Mouse (Mus musculus) intestine, embryonic 14.5 days (tissue): ENCODE measurements around the gene Sptbn2. TPM values are rescaled to one million over a fixed set of nuclear protein-coding genes. Genes with fewer than 3 reads are reported as not detected.
A peak's percentile ranks its signal among the peaks of the same experiment; 100 is the strongest.

Experiments used
- ATAC-seq: fragments of 200-750 bp; cut with Nextera tagmentation; replicated peaks from 2 replicates; pipeline ENCODE4 v1.8.0; 2017; ENCODE audit warnings: low read depth, moderate number of reproducible peaks, moderate TSS enrichment, moderate library complexity; ENCODE audit not compliant: low FRiP score, low TSS enrichment
- DNase-seq: peaks from one replicate; pipeline ENCODE4 v3.0.0-alpha.2; 2018; ENCODE audit warnings: low spot score
- H3K27ac ChIP-seq: fragments of 300-500 bp; sonication (generic); 2 replicates; pipeline ENCODE4 v1.5.1; 2014; ENCODE audit warnings: low read depth, mild to moderate bottlenecking, control low read depth
- H3K27me3 ChIP-seq: fragments of 300-500 bp; sonication (generic); replicated peaks from 2 replicates; pipeline ENCODE4 v1.6.1; 2014; ENCODE audit warnings: low read length, control low read depth; ENCODE audit not compliant: control insufficient read depth, insufficient read depth
- H3K36me3 ChIP-seq: fragments of 300-500 bp; sonication (generic); 2 replicates; pipeline ENCODE4 v1.6.1; 2014; ENCODE audit warnings: low read length, control low read depth; ENCODE audit not compliant: control insufficient read depth, insufficient read depth
- H3K4me1 ChIP-seq: fragments of 300-500 bp; sonication (generic); replicated peaks from 2 replicates; pipeline ENCODE4 v1.6.1; 2014; ENCODE audit warnings: low read length, control low read depth, mixed read lengths; ENCODE audit not compliant: control insufficient read depth, insufficient read depth
- H3K4me2 ChIP-seq: fragments of 300-500 bp; sonication (generic); 2 replicates; pipeline ENCODE4 v1.6.1; 2014; ENCODE audit warnings: low read length
- H3K4me3 ChIP-seq: fragments of 300-500 bp; sonication (generic); 2 replicates; pipeline ENCODE4 v1.5.1; 2014; ENCODE audit warnings: low read depth, low read length, control low read depth, mixed read lengths
- H3K9ac ChIP-seq: fragments of 300-500 bp; sonication (generic); 2 replicates; pipeline ENCODE4 v1.6.1; 2014; ENCODE audit warnings: mild to moderate bottlenecking, low read length
- H3K9me3 ChIP-seq: fragments of 300-500 bp; sonication (generic); 2 replicates; pipeline ENCODE4 v1.6.1; 2016; ENCODE audit warnings: low read length, control low read depth; ENCODE audit not compliant: control insufficient read depth
- WGBS: fragments of 180-500 bp; shearing (Covaris S2); extraction: QIAGEN DNeasy Blood & Tissue Kit; methylation state at CpG from one replicate; pipeline ENCODE4 v1.1.7; 2014; 5-methylcytosine and 5-hydroxymethylcytosine counted together
- polyA plus RNA-seq: library from polyadenylated mRNA; unstranded; fragments of >200 nt; fragmentation: Nextera tagmentation; extraction: Ambion mirVana; gene quantifications from 2 replicates; pipeline ENCODE4 v1.2.1, GENCODE M21; 2014

Sptbn2 gene
- polyA plus RNA-seq, 1 experiment from 2014 or later, result 2.1 TPM

DNA sequence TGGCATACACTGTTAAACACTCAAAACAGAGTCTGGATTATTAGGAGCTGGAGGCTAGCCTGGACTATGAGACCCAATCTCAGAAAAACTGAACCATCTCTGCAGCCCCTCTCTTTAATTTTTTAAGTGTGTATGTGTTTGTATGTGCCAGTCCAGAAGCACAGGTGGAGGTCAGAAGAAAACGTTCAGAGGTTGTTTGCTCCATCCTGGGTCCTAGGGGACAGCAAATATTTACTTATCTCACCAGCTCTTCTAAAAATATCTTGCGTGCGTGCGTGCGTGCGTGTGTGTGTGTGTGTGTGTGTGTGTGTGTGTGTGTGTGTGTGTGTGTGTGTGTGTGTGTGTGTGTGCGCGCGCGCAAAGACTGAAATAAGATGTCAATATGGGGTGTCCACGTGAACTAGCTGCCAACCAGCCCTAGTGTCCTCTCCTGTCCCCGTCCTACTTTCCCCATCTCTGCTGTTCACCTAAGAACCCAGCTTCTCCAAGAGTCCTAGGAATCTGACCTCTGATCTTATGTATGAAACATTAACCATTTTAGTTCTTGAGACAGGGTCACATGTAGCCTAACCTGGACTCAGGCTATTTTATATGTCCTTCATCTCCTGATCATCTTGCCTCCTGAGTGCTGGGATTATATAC lies 56.7 kb downstream of the Sptbn2 start:
- no peak overlapping the region for H3K4me2 ChIP-seq
- WGBS, result 78% methylated on average over 12 of the region's 12 CpGs
- H3K9me3 ChIP-seq, result no peaks in the 10 kb centered on the region
- no peak overlapping the region for H3K27ac ChIP-seq
- DNase-seq, result no peak
- H3K4me1 ChIP-seq, result no peaks in the 10 kb centered on the region
- H3K36me3 ChIP-seq, result peaks cover 92% of the 10 kb centered on the region
- H3K27me3 ChIP-seq, result no peaks in the 10 kb centered on the region
- ATAC-seq, result no peak
- no peak overlapping the region for H3K9ac ChIP-seq
- no peak overlapping the region for H3K4me3 ChIP-seq

DNA sequence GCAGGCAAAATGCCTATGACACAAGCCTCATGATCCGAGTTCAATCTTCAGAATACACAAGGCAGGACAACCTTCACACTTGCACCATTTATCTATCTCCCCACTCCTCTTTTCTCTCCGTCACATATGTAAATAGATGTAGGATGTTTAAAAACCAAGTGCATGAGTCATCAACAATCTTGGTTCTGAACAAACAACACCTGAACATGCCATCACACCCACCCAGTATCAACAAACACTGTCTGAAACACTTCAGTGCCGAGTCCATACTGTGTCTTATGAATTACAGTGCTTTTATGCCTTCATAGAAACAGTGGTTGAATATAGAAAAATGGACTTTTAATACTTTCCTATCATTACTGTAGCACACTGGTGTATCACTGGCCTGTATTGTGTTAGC lies 61.8 kb downstream of the Sptbn2 start:
- DNase-seq, result no peak
- Histone ChIP-seq H3K9ac (no peak overlapping the region), H3K36me3 (peaks cover 96% of the 10 kb centered on the region), H3K4me2 (no peak overlapping the region), H3K27ac (no peak overlapping the region), H3K27me3 (no peaks in the 10 kb centered on the region), H3K9me3 (no peaks in the 10 kb centered on the region), H3K4me1 (no peaks in the 10 kb centered on the region), H3K4me3 (no peak overlapping the region)
- 59% methylated on average over 3 of the region's 3 CpGs for WGBS
- no peak for ATAC-seq

DNA sequence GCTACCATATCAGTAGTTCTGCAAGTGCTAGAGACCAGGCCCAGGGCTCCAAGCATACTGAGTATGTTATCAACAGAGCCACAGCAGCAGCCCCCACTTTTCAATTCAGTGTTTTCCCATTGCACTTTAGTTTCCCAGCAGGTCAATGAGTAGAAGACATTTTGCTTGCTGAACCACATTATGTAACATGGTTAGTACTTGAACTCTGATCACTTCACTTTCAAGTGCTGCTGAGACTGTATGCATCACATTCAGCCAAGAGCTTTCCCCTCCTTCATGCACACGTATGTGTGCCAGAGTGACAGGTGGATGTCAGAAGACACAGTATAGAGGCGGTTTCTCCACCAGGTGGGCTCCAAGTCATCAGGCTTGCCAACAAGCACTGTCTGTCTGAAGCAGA lies 71.9 kb downstream of the Sptbn2 start:
- H3K9me3 ChIP-seq, result no peaks in the 10 kb centered on the region
- DNase-seq (no peak), ATAC-seq (no peak)
- peaks cover 99% of the 10 kb centered on the region for H3K36me3 ChIP-seq
- no peaks in the 10 kb centered on the region for H3K27me3 ChIP-seq
- H3K4me1 ChIP-seq, result no peaks in the 10 kb centered on the region
- H3K4me2 ChIP-seq, result no peak overlapping the region
- H3K9ac ChIP-seq, result no peak overlapping the region
- WGBS, result 85% methylated on average over 2 of the region's 2 CpGs
- H3K4me3 ChIP-seq, result no peak overlapping the region
- no peak overlapping the region for H3K27ac ChIP-seq

DNA sequence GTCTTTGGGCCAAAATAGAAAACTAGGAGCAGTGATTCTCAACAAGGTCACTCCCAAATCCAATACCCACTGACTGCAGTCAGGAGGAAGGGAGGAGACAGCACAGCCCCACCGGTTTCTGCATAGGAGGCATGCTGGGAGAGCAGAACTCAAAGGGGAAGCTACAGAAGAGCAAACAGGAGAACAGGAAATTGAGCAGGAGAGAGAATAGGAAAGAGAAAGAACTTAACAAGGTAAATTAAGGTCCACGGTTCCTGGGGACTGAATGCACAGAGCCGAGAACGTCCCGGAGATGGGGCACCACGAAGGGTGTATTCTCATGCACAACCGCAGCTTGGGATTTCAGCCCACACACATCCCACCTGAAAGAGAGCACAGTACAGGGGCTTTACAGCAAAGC lies 74.2 kb downstream of the Sptbn2 start:
- H3K4me3 ChIP-seq, result no peak overlapping the region
- 0 out of 2 replicates have a peak, but pooled peaks cover under 1% of the 10 kb centered on the region for H3K4me1 ChIP-seq
- H3K4me2 ChIP-seq, result no peak overlapping the region
- no peak overlapping the region for H3K9ac ChIP-seq
- 90% methylated on average over 7 of the region's 7 CpGs for WGBS
- no peaks in the 10 kb centered on the region for H3K9me3 ChIP-seq
- H3K27ac ChIP-seq, result no peak overlapping the region
- H3K36me3 ChIP-seq, result peaks cover 94% of the 10 kb centered on the region
- DNase-seq (no peak), ATAC-seq (no peak)
- no peaks in the 10 kb centered on the region for H3K27me3 ChIP-seq

DNA sequence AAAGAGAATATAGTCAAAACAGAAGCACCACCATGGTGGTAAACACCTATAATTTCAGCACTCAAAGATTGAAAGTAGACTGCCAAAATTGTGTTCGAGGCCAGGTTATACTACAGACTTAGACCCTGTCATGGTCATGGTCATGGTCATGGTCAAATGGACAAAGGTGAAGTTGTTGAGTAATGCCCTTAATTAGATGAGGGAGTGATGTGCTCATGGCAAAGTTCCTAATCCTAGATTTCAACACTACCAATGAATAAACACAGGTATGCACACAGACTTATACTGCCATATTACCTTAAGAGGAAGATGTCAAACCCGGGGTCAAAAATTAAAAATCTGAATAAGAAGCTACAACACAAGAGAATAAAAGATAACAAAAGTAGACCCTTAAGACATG lies 75.3 kb downstream of the Sptbn2 start:
- Histone ChIP-seq H3K36me3 (peaks cover 94% of the 10 kb centered on the region), H3K27ac (no peak overlapping the region), H3K4me3 (no peak overlapping the region), H3K9ac (no peak overlapping the region), H3K4me1 (peaks cover 6% of the 10 kb centered on the region; the same call in 1 of the 2 replicates), H3K9me3 (no peaks in the 10 kb centered on the region), H3K4me2 (no peak overlapping the region), H3K27me3 (no peaks in the 10 kb centered on the region)
- DNase-seq (no peak), ATAC-seq (no peak)
- WGBS, result 92% methylated on average over 2 of the region's 2 CpGs

DNA sequence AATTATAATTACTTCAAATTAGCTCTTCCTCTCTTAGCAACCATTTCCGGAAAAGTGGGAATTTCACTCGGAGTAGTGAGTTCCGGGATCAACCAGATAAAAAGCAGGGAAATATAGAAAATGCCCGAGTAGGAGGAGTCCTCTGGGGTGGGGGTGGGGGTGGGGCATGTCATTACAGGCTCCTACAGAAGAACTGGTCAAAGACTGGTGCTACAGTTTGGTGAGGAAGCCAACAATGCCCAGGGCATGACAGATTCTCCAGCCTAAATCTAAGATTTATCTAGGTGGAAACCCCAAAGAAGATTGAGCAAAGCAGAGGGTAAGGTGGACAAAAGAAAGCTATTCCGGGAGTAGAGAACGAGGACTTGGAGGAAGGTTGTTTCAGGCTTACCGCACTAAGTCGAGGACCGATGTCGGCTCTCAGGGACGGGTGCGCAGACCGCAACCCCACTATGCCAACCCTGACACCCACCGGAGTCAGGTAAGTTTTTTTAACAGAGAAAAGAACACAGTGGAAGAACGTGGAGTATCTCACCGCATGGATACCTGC lies 82.4 kb downstream of the Sptbn2 start:
- ATAC-seq (peak; percentile 61), DNase-seq (no peak)
- Histone ChIP-seq H3K4me3 (peak overlapping the region; percentile 95), H3K9ac (peak overlapping the region; percentile 86), H3K36me3 (peaks cover 46% of the 10 kb centered on the region), H3K4me1 (peaks cover 18% of the 10 kb centered on the region), H3K27me3 (no peaks in the 10 kb centered on the region), H3K27ac (peak overlapping the region; percentile 86), H3K4me2 (peak overlapping the region; percentile 93), H3K9me3 (no peaks in the 10 kb centered on the region)
- WGBS, result under 1% methylated on average over 16 of the region's 16 CpGs

DNA sequence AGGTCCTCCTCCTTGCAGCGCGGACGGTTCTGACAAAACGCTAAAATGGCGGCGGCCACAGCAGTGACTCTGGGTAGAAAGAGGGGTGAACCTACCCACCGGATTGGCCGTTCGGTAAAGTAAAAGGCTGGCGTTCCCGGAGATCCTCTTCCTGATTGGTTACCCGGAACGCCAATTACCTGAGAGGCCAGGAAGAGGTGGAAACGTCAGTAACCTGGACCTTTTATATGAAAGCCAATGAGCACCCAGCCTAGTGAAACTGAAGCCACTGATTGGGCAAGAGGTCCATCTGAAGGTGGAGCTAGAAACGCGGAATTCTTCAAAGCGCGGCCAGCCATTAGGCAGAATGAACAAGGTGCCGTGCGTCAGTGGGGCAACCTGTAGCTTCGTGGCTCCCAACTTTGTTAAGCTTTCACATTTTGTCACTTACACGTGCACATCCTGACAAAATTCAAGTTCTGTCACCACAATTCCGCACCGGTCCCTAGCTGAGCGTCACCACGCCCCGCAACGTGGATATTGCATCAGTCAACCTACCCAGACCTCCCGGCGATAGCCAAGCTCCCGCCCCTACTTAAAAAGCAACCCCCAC lies 83.0 kb downstream of the Sptbn2 start, which contains the start of gene Rbm4:
Gene Rbm4 (minus strand): TSS at position 71 of the 592 bp plus-strand sequence.
- ATAC-seq (peak; percentile 97), DNase-seq (peak; percentile 97)
- Histone ChIP-seq H3K9ac (peak within 1 kb of the TSS; percentile 86), H3K27ac (peak within 1 kb of the TSS; percentile 86), H3K4me2 (peak within 1 kb of the TSS; percentile 93), H3K27me3 (no peaks in the 10 kb centered on the region), H3K36me3 (peaks cover 47% of the 10 kb centered on the region), H3K4me3 (peak within 1 kb of the TSS; percentile 95), H3K9me3 (no peaks in the 10 kb centered on the region), H3K4me1 (peaks cover 18% of the 10 kb centered on the region)
- WGBS, result under 1% methylated on average over 31 of the region's 31 CpGs

DNA sequence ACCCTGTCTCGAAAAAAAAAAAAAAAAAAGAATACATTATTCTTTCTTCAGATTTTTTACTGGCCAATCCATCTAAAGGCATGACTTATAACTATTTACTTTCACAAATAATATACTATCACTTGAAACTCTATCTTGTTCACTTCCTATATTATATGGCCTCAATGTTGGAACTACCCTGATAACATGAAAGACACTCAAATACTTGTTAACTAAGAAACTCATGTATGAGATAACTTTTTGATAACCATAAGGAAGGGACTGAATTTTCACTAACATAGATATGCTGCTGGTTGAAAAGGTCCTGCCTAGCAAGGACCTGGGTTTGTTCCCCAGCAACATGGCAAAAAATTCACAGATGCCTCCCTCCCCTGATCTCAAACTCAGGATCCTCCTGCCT lies 85.0 kb downstream of the Sptbn2 start:
- Histone ChIP-seq H3K9ac (no peak overlapping the region), H3K4me3 (no peak overlapping the region), H3K4me2 (no peak overlapping the region), H3K4me1 (peaks cover 15% of the 10 kb centered on the region), H3K27me3 (no peaks in the 10 kb centered on the region), H3K27ac (no peak overlapping the region), H3K9me3 (no peaks in the 10 kb centered on the region), H3K36me3 (peaks cover 52% of the 10 kb centered on the region)
- DNase-seq (no peak), ATAC-seq (no peak)
- WGBS, result 71% methylated on average over 1 of the region's 1 CpGs
